Mouse (Mus musculus): ENCODE measurements around the gene Sptlc2. TPM values are rescaled to one million over a fixed set of nuclear protein-coding genes. Genes with fewer than 3 reads are reported as not detected.
A peak's percentile ranks its signal among the peaks of the same experiment; 100 is the strongest.
"Not testable (repeated sequence)": the region's sequence is repeated elsewhere in the genome, so short reads cannot be mapped to it uniquely, and the experiment has no call there.

Sptlc2 gene
- total RNA-seq, 2 experiments from 2014 or later, result 50.3 to 60.5 TPM

GRCm38 (mm10) chr12:87333794-87334193 lies 54.4 kb downstream of the Sptlc2 start:
- DNase-seq (ENCODE audit: low spot score in 2 of 2), result no peak

- DNase-seq (ENCODE audit: low spot score in 2 of 2), result no peak
These were observed 55.6 kb downstream of the Sptlc2 start for GRCm38 (mm10) chr12:87332511-87332910.

GRCm38 (mm10) chr12:87331908-87332307 lies 56.2 kb downstream of the Sptlc2 start:
- no peak for DNase-seq (ENCODE audit: low spot score in 2 of 2)

- peak in 1 of 2 experiments; percentile 29 for DNase-seq (ENCODE audit: low spot score in 2 of 2)
These were observed 57.1 kb downstream of the Sptlc2 start for GRCm38 (mm10) chr12:87331053-87331456.

GRCm38 (mm10) chr12:87330213-87330612 lies 57.9 kb downstream of the Sptlc2 start:
- DNase-seq (ENCODE audit: low spot score in 2 of 2), result no peak

GRCm38 (mm10) chr12:87328025-87328424 lies 60.1 kb downstream of the Sptlc2 start:
- no peak for DNase-seq (ENCODE audit: low spot score in 2 of 2)

GRCm38 (mm10) chr12:87327610-87328009 lies 60.5 kb downstream of the Sptlc2 start:
- DNase-seq (ENCODE audit: low spot score in 2 of 2), result no peak

GRCm38 (mm10) chr12:87325452-87325851 lies 62.7 kb downstream of the Sptlc2 start:
- no peak for DNase-seq (ENCODE audit: low spot score in 2 of 2)

GRCm38 (mm10) chr12:87319229-87319628 lies 68.9 kb downstream of the Sptlc2 start:
- no peak for DNase-seq (ENCODE audit: low spot score in 2 of 2)

GRCm38 (mm10) chr12:87317951-87318350 lies 70.2 kb downstream of the Sptlc2 start:
- DNase-seq (ENCODE audit: low spot score in 2 of 2), result no peak

- no peak for DNase-seq (ENCODE audit: low spot score in 2 of 2)
These were observed 75.1 kb downstream of the Sptlc2 start for GRCm38 (mm10) chr12:87313098-87313497.

GRCm38 (mm10) chr12:87306584-87306844 lies 81.6 kb downstream of the Sptlc2 start:
- not testable (repeated sequence) for DNase-seq (ENCODE audit: low spot score in 2 of 2)

- DNase-seq (ENCODE audit: low spot score in 2 of 2), result peak in 1 of 2 experiments; percentile 6
These were observed 82.2 kb downstream of the Sptlc2 start for GRCm38 (mm10) chr12:87305767-87306583.

GRCm38 (mm10) chr12:87301189-87301588 lies 87.0 kb downstream of the Sptlc2 start:
- no peak for DNase-seq (ENCODE audit: low spot score in 2 of 2)

GRCm38 (mm10) chr12:87300441-87300690 lies 87.8 kb downstream of the Sptlc2 start:
- DNase-seq (ENCODE audit: low spot score in 2 of 2), result no peak

GRCm38 (mm10) chr12:87299657-87300440 lies 88.3 kb downstream of the Sptlc2 start, which contains the start of gene Ism2:
Gene Ism2, minus strand, starts transcription at chr12:87299705.
- peak in 1 of 2 experiments; percentile 6 for DNase-seq (ENCODE audit: low spot score in 2 of 2)

GRCm38 (mm10) chr12:87299037-87299656 lies 89.0 kb downstream of the Sptlc2 start:
- no peak for DNase-seq (ENCODE audit: low spot score in 2 of 2)

GRCm38 (mm10) chr12:87293934-87294333 lies 94.2 kb downstream of the Sptlc2 start:
- DNase-seq (ENCODE audit: low spot score in 2 of 2), result no peak

GRCm38 (mm10) chr12:87289100-87289499 lies 99.1 kb downstream of the Sptlc2 start:
- DNase-seq (ENCODE audit: low spot score in 2 of 2), result no peak

- no peak for DNase-seq (ENCODE audit: low spot score in 2 of 2)
These were observed 103.4 kb downstream of the Sptlc2 start for GRCm38 (mm10) chr12:87284726-87285125.

- DNase-seq (ENCODE audit: low spot score in 2 of 2), result no peak
These were observed 103.9 kb downstream of the Sptlc2 start for GRCm38 (mm10) chr12:87284268-87284667.

- no peak for DNase-seq (ENCODE audit: low spot score in 2 of 2)
These were observed 104.4 kb downstream of the Sptlc2 start for GRCm38 (mm10) chr12:87283706-87284105.

Measured in layer of hippocampus, postnatal 14 days (tissue).